Mouse (Mus musculus) heart, embryonic 16.5 days (tissue): ENCODE results near the gene Zeb2. TPM values are rescaled to one million over a fixed set of nuclear protein-coding genes. Genes with fewer than 3 reads are reported as not detected.

Source experiments
- ATAC-seq: fragments of 200-750 bp; cut with Nextera tagmentation; replicated peaks from 2 replicates; pipeline ENCODE4 v1.8.0; 2017; ENCODE audit warnings: moderate number of reproducible peaks; ENCODE audit not compliant: insufficient read depth, low FRiP score; ENCODE audit errors: extremely low read depth
- H3K27ac ChIP-seq: fragments of 300-500 bp; sonication (generic); 2 replicates; pipeline ENCODE4 v1.5.1; 2014; ENCODE audit warnings: mild to moderate bottlenecking, low read length, control low read depth, moderate library complexity
- H3K27me3 ChIP-seq: fragments of 300-500 bp; sonication (generic); 2 replicates; pipeline ENCODE4 v1.6.1; 2014; ENCODE audit warnings: low read length, mixed read lengths; ENCODE audit not compliant: control insufficient read depth, insufficient read depth
- H3K36me3 ChIP-seq: fragments of 300-500 bp; sonication (generic); 2 replicates; pipeline ENCODE4 v1.6.1; 2014; ENCODE audit not compliant: control insufficient read depth, insufficient read depth
- H3K4me1 ChIP-seq: fragments of 300-500 bp; sonication (generic); 2 replicates; pipeline ENCODE4 v1.6.1; 2014; ENCODE audit warnings: low read length, mixed read lengths; ENCODE audit not compliant: control insufficient read depth, insufficient read depth
- H3K4me2 ChIP-seq: fragments of 300-500 bp; sonication (generic); 2 replicates; pipeline ENCODE4 v1.6.1; 2014; ENCODE audit warnings: low read depth, mild to moderate bottlenecking, control low read depth, low read length
- H3K4me3 ChIP-seq: fragments of 300-500 bp; sonication (generic); 2 replicates; pipeline ENCODE4 v1.5.1; 2014; ENCODE audit warnings: mild to moderate bottlenecking, control low read depth, low read length
- H3K9ac ChIP-seq: fragments of 300-500 bp; sonication (generic); 2 replicates; pipeline ENCODE4 v1.6.1; 2014; ENCODE audit warnings: low read length, control low read depth
- H3K9me3 ChIP-seq: fragments of 300-500 bp; sonication (generic); replicated peaks from 2 replicates; pipeline ENCODE4 v1.6.1; 2016; ENCODE audit warnings: low read length; ENCODE audit not compliant: control insufficient read depth
- WGBS: fragments of 180-500 bp; shearing (Covaris S2); extraction: QIAGEN DNeasy Blood & Tissue Kit; methylation state at CpG from one replicate; pipeline ENCODE4 v1.1.7; 2014; 5-methylcytosine and 5-hydroxymethylcytosine counted together
- microRNA-seq: library from miRNA; unstranded; fragments of <30 nt; microRNA quantifications from one replicate; pipeline ENCODE4, GENCODE M21; 2017
- polyA plus RNA-seq: library from polyadenylated mRNA; unstranded; fragments of >200 nt; fragmentation: Nextera tagmentation; extraction: Ambion mirVana; gene quantifications from 2 replicates; pipeline ENCODE4 v1.2.1, GENCODE M21; 2015

Gene Zeb2
- polyA plus RNA-seq, 1 experiment from 2014 or later, result 19.9 TPM

GRCm38 (mm10) chr2:44952830-44953422 is 164.3 kb downstream of the Zeb2 start:
- Histone ChIP-seq H3K9me3 (no peaks in the 10 kb centered on the region), H3K27me3 (no peaks in the 10 kb centered on the region), H3K36me3 (no peaks in the 10 kb centered on the region), H3K4me3 (no peak overlapping the region), H3K9ac (no peak overlapping the region), H3K4me2 (no peak overlapping the region), H3K4me1 (peaks cover 9% of the 10 kb centered on the region), H3K27ac (peak overlapping the region; percentile 80)
- peak; percentile 71; the same call in 1 of the 2 replicates for ATAC-seq
- WGBS, result 39% methylated on average over 6 of the region's 6 CpGs

- ATAC-seq, result peak; percentile 60; the same call in 1 of the 2 replicates
- H3K27ac ChIP-seq, result no peak overlapping the region
Measured at GRCm38 (mm10) chr2:44951651-44952213, 165.5 kb downstream of the Zeb2 start.

GRCm38 (mm10) chr2:44944689-44945088 is 172.5 kb downstream of the Zeb2 start:
- Histone ChIP-seq H3K27ac (no peak overlapping the region), H3K9ac (no peak overlapping the region), H3K4me2 (no peak overlapping the region), H3K9me3 (no peaks in the 10 kb centered on the region), H3K4me3 (no peak overlapping the region), H3K4me1 (no peaks in the 10 kb centered on the region), H3K27me3 (no peaks in the 10 kb centered on the region), H3K36me3 (no peaks in the 10 kb centered on the region)
- WGBS, result 90% methylated on average over 2 of the region's 2 CpGs
- ATAC-seq, result no peak

More at GRCm38 (mm10) chr2:44951651-44952213, 165.5 kb downstream of the Zeb2 start:
- no peaks in the 10 kb centered on the region for H3K27me3 ChIP-seq
- H3K9me3 ChIP-seq, result no peaks in the 10 kb centered on the region
- H3K4me3 ChIP-seq, result no peak overlapping the region
- WGBS, result 38% methylated on average over 4 of the region's 4 CpGs
- H3K4me1 ChIP-seq, result peaks cover 9% of the 10 kb centered on the region
- no peak overlapping the region for H3K9ac ChIP-seq
- H3K36me3 ChIP-seq, result no peaks in the 10 kb centered on the region
- no peak overlapping the region for H3K4me2 ChIP-seq

Small RNA genes within 50 kb of the gene (microRNA-seq; reads per million reads assigned to microRNA genes)
- 0.59 reads per million for gene Mir5129

Other genes with a start within 250 kb of the Zeb2 start
- 10.9 and 11.0 TPM in 2 replicates for gene Gtdc1, start 189.7 kb downstream of the Zeb2 start, polyA plus RNA-seq